10 mouse cellular contexts compared by ENCODE assay signal in genomic region chr3:107205994-107206393, GRCm38 (mm10). TPM values are rescaled to one million over a fixed set of nuclear protein-coding genes. Genes with fewer than 3 reads are reported as not detected.
DNase-seq lines count a peak whose midpoint lies in the region; ATAC-seq and TF ChIP-seq lines count a peak whose summit lies in the region.
"Had no signal": no experiment of that assay in that cellular context is flagged by ENCODE, and none has a peak within 500 bp of the region (broad histone marks: within the 10 kb centered on the region; RNA-seq: fewer than 3 reads in every experiment).

No protein-coding gene starts in this region.

- no peaks in the 10 kb centered on the region for H3K36me3 ChIP-seq in hindbrain, embryonic 14.5 days (replicated peaks; ENCODE audit: control insufficient read depth, insufficient read depth)
- no peaks in the 10 kb centered on the region for H3K36me3 ChIP-seq in hindbrain, embryonic 16.5 days (ENCODE audit: control insufficient read depth, insufficient read depth, low read length)
- no peaks in the 10 kb centered on the region for H3K36me3 ChIP-seq in testis, adult 2 months (ENCODE audit: control insufficient read depth, insufficient read depth, low read length)
- H3K36me3 ChIP-seq: embryonic facial prominence, embryonic 12.5 days had no signal

- peak; percentile 46; the same call in 1 of the 2 replicates for TF ChIP-seq CTCF in testis, adult 2 months (IDR thresholded peaks at IDR 0.05; ENCODE audit: control insufficient read depth, insufficient read depth, insufficient replicate concordance, low read depth, low read length)

- no peak overlapping the region for H3K4me3 ChIP-seq in hindbrain, embryonic 14.5 days (replicated peaks; ENCODE audit: low read length)
- H3K4me3 ChIP-seq in hindbrain, embryonic 16.5 days (ENCODE audit: low read length) = no peak overlapping the region
- H3K4me3 ChIP-seq in testis, adult 2 months (ENCODE audit: control insufficient read depth, low read depth, low read length) = no peak overlapping the region
- H3K4me3 ChIP-seq: embryonic facial prominence, embryonic 12.5 days; myocyte had no signal

- H3K4me2 ChIP-seq in hindbrain, embryonic 14.5 days (replicated peaks) = no peak overlapping the region
- no peak overlapping the region for H3K4me2 ChIP-seq in hindbrain, embryonic 16.5 days (ENCODE audit: low read length)
- H3K4me2 ChIP-seq: embryonic facial prominence, embryonic 12.5 days had no signal

- peaks cover 24% of the 10 kb centered on the region; the same call in 1 of the 2 replicates for H3K4me1 ChIP-seq in hindbrain, embryonic 14.5 days (replicated peaks; ENCODE audit: control insufficient read depth, insufficient read depth, low read length)
- H3K4me1 ChIP-seq in hindbrain, embryonic 16.5 days (ENCODE audit: control insufficient read depth, insufficient read depth, low read depth, low read length) = peaks cover 2% of the 10 kb centered on the region; the same call in 1 of the 2 replicates
- H3K4me1 ChIP-seq in testis, adult 2 months (ENCODE audit: control insufficient read depth, insufficient read depth, low read length) = no peaks in the 10 kb centered on the region
- H3K4me1 ChIP-seq: embryonic facial prominence, embryonic 12.5 days had no signal

- WGBS in hindbrain, embryonic 14.5 days = 18% methylated on average over 4 of the region's 4 CpGs
- 19% methylated on average over 4 of the region's 4 CpGs for WGBS in hindbrain, embryonic 16.5 days

- no peaks in the 10 kb centered on the region for H3K9me3 ChIP-seq in hindbrain, embryonic 14.5 days (ENCODE audit: control insufficient read depth, low read length)
- no peaks in the 10 kb centered on the region for H3K9me3 ChIP-seq in hindbrain, embryonic 16.5 days (ENCODE audit: control insufficient read depth, low read length)
- H3K9me3 ChIP-seq: embryonic facial prominence, embryonic 12.5 days had no signal

- H3K27ac ChIP-seq in hindbrain, embryonic 14.5 days = no peak overlapping the region
- no peak overlapping the region for H3K27ac ChIP-seq in hindbrain, embryonic 16.5 days (ENCODE audit: low read depth, low read length)
- no peak overlapping the region for H3K27ac ChIP-seq in testis, adult 2 months (ENCODE audit: control insufficient read depth, insufficient read depth, low read depth, low read length)
- H3K27ac ChIP-seq: embryonic facial prominence, embryonic 12.5 days had no signal

- no peak for TF ChIP-seq POLR2A in testis, adult 2 months (IDR thresholded peaks at IDR 0.05; ENCODE audit: control insufficient read depth, low read depth, low read length)

- no peaks in the 10 kb centered on the region for H3K27me3 ChIP-seq in hindbrain, embryonic 14.5 days (ENCODE audit: control insufficient read depth, insufficient read depth, low read length)
- 0 out of 2 replicates have a peak, but pooled peaks cover 2% of the 10 kb centered on the region for H3K27me3 ChIP-seq in hindbrain, embryonic 16.5 days (replicated peaks; ENCODE audit: control insufficient read depth, insufficient read depth, low read length)
- no peaks in the 10 kb centered on the region for H3K27me3 ChIP-seq in testis, adult 2 months (ENCODE audit: control insufficient read depth, insufficient read depth, low read length)
- H3K27me3 ChIP-seq: embryonic facial prominence, embryonic 12.5 days had no signal

- no peak for ATAC-seq in hindbrain, embryonic 14.5 days (ENCODE audit: low FRiP score)
- no peak for ATAC-seq in hindbrain, embryonic 16.5 days

- H3K9ac ChIP-seq in hindbrain, embryonic 14.5 days = no peak overlapping the region
- no peak overlapping the region for H3K9ac ChIP-seq in hindbrain, embryonic 16.5 days (ENCODE audit: low read depth, low read length)
- H3K9ac ChIP-seq: embryonic facial prominence, embryonic 12.5 days had no signal

- peak; percentile 85 for DNase-seq in hindbrain, embryonic 14.5 days (ENCODE audit: low spot score)
- peak; percentile 22 for DNase-seq in adrenal gland, adult 8-10 months
- peak; percentile 84 for DNase-seq in embryo, embryonic 10.5 days (ENCODE audit: low spot score)
- DNase-seq in heart, postnatal 4 days = peak; percentile 85
- DNase-seq in left cerebral cortex, adult 18-20 months (ENCODE audit: low spot score in 2 of 2) = peak; percentile 77 to 88
- DNase-seq in neural tube, embryonic 10.5 days (ENCODE audit: extremely low spot score, low spot score) = peak; percentile 72

RNA-seq across cellular contexts. Expression of gene Cym, which starts 15.5 kb away (rescaled TPM):
- polyA plus RNA-seq in hindbrain, embryonic 14.5 days (2014; fragmentation: Nextera tagmentation; extraction: Ambion mirVana) = not detected in 2 replicates
- 0.12 and 0.13 TPM in 2 replicates for polyA plus RNA-seq in hindbrain, embryonic 16.5 days (2015; fragmentation: Nextera tagmentation; extraction: Ambion mirVana)
- under 1 TPM in 3 of 4 experiments, not detected in 1; 0.20 to 0.31 (median 0.28) TPM for total RNA-seq in adrenal gland, adult 8-10 months (2022)
- not detected for total RNA-seq in heart, postnatal 4 days (2021)
- total RNA-seq in left cerebral cortex, adult 18-20 months (2021) = not detected
- not detected in 2 replicates for polyA plus RNA-seq in testis, adult 2 months (2012; rRNA removed)

RNA-seq across cellular contexts. Expression of gene Kcna10, which starts 23.1 kb away (rescaled TPM):
- not detected in 2 replicates for polyA plus RNA-seq in hindbrain, embryonic 14.5 days (2014; fragmentation: Nextera tagmentation; extraction: Ambion mirVana)
- polyA plus RNA-seq in hindbrain, embryonic 16.5 days (2015; fragmentation: Nextera tagmentation; extraction: Ambion mirVana) = not detected in 2 replicates
- total RNA-seq in adrenal gland, adult 8-10 months (2022) = not detected
- not detected for total RNA-seq in heart, postnatal 4 days (2021)
- total RNA-seq in left cerebral cortex, adult 18-20 months (2021) = not detected
- 0.05 and 0.09 TPM in 2 replicates for polyA plus RNA-seq in testis, adult 2 months (2012; rRNA removed)
- polyA plus RNA-seq: embryonic facial prominence, embryonic 12.5 days; myocyte had no signal

RNA-seq across cellular contexts. Expression of gene A630076J17Rik, which starts 24.4 kb away (rescaled TPM):
- polyA plus RNA-seq in hindbrain, embryonic 14.5 days (2014; fragmentation: Nextera tagmentation; extraction: Ambion mirVana) = not detected in 2 replicates
- not detected in 2 replicates for polyA plus RNA-seq in hindbrain, embryonic 16.5 days (2015; fragmentation: Nextera tagmentation; extraction: Ambion mirVana)
- total RNA-seq in adrenal gland, adult 8-10 months (2022) = not detected
- total RNA-seq in heart, postnatal 4 days (2021) = not detected
- not detected for total RNA-seq in left cerebral cortex, adult 18-20 months (2021)
- polyA plus RNA-seq in testis, adult 2 months (2012; rRNA removed) = not detected in 2 replicates
- polyA plus RNA-seq: embryonic facial prominence, embryonic 12.5 days; myocyte had no signal

RNA-seq across cellular contexts. Expression of gene Prok1, which starts 33.5 kb away (rescaled TPM):
- 0.23 TPM in 1 of 2 replicates, not detected in the other for polyA plus RNA-seq in hindbrain, embryonic 14.5 days (2014; fragmentation: Nextera tagmentation; extraction: Ambion mirVana)
- 0.17 and 0.19 TPM in 2 replicates for polyA plus RNA-seq in hindbrain, embryonic 16.5 days (2015; fragmentation: Nextera tagmentation; extraction: Ambion mirVana)
- 1 to 10 TPM in 1 of 4 experiments, under 1 TPM in 2, not detected in 1; 0.35 to 1.0 (median 0.52) TPM for total RNA-seq in adrenal gland, adult 8-10 months (2022)
- under 1 TPM in 1 of 2 experiments, not detected in 1; 0.36 TPM for total RNA-seq in heart, postnatal 4 days (2021)
- total RNA-seq in left cerebral cortex, adult 18-20 months (2021) = under 1 TPM in 1 of 2 experiments, not detected in 1; 0.14 TPM
- polyA plus RNA-seq in testis, adult 2 months (2012; rRNA removed) = not detected in 2 replicates
- polyA plus RNA-seq: embryonic facial prominence, embryonic 12.5 days had no signal

Comparison
In these comparisons a context has a peak if more than half of its experiments do, and no peak if none do; other contexts are left out.
1. DNase-seq: peak in every context shown above with its lines; median percentile 85 in hindbrain, embryonic 14.5 days; 85 in heart, postnatal 4 days; 84 in embryo, embryonic 10.5 days; 82 in left cerebral cortex, adult 18-20 months; 72 in neural tube, embryonic 10.5 days; 22 in adrenal gland, adult 8-10 months.